Comparison of ENCODE assay signal across 9 mouse cellular contexts in the genomic region with DNA sequence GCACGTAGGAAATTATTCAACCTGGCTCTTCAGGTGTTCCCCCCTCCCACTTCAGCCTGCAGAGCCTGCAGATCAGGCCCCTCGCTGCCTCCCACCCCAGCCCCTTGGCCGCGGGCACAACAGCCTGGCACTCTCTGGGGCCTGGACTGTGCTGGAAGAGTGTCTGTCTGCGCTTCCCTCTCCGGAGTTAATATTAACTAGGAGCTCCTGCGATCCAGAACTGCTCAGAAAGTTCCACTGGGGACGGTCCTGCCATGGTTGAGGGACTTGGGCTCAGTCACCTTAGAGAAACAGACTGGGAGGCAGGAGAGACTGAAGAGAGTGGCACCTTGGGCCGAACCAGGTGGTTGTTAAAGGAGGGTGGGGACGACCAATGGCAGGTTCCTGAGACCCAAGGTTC. TPM values are rescaled to one million over a fixed set of nuclear protein-coding genes. Genes with fewer than 3 reads are reported as not detected.
A peak's percentile ranks its signal among the peaks of the same experiment; 100 is the strongest.
DNase-seq lines count a peak whose midpoint lies in the region; ATAC-seq and TF ChIP-seq lines count a peak whose summit lies in the region.
"Had no signal": no experiment of that assay in that cellular context is flagged by ENCODE, and none has a peak within 500 bp of the region (broad histone marks: within the 10 kb centered on the region; RNA-seq: fewer than 3 reads in every experiment).

No protein-coding gene starts in this region.

- TF ChIP-seq POLR2A in thymus, adult 2 months (IDR thresholded peaks at IDR 0.05; ENCODE audit: control insufficient read depth, extremely low read depth, insufficient read depth, low read length, poor library complexity) = no peak

- H3K27ac ChIP-seq in liver, embryonic 16.5 days (ENCODE audit: low read length) = no peak overlapping the region
- no peak overlapping the region for H3K27ac ChIP-seq in thymus, adult 2 months (ENCODE audit: control insufficient read depth, insufficient read depth, low read length)

- H3K4me3 ChIP-seq in liver, embryonic 16.5 days (ENCODE audit: low read depth, low read length) = peak overlapping the region; percentile 46; the same call in 1 of the 2 replicates
- H3K4me3 ChIP-seq in thymus, adult 2 months (ENCODE audit: control insufficient read depth, insufficient read depth, low read length) = no peak overlapping the region

- TF ChIP-seq CTCF in thymus, adult 2 months (IDR thresholded peaks at IDR 0.05; ENCODE audit: borderline replicate concordance, control insufficient read depth, extremely low read depth, insufficient read depth, low read length, poor library complexity) = no peak

- no peaks in the 10 kb centered on the region for H3K9me3 ChIP-seq in liver, embryonic 16.5 days (replicated peaks; ENCODE audit: control insufficient read depth, low read length)

- intact Hi-C loops in left cerebral cortex, postnatal 36 days (cut with DNase I) = no loop called here

- H3K9ac ChIP-seq in liver, embryonic 16.5 days (ENCODE audit: low read depth, low read length) = no peak overlapping the region

- no peaks in the 10 kb centered on the region for H3K36me3 ChIP-seq in liver, embryonic 16.5 days (ENCODE audit: control insufficient read depth, insufficient read depth)
- no peaks in the 10 kb centered on the region for H3K36me3 ChIP-seq in thymus, adult 2 months (ENCODE audit: control insufficient read depth, insufficient read depth, low read length)

- peak; percentile 28 for DNase-seq in urinary bladder, postnatal 14 days (ENCODE audit: low spot score)
- DNase-seq in urinary bladder, adult 18-20 months (ENCODE audit: low spot score in 2 of 2) = no peak
- peak; percentile 76 for DNase-seq in kidney, adult 18-20 months
- DNase-seq in cerebellum, adult 11-12 months = no peak
- no peak for DNase-seq in thymus, adult 2 months
- DNase-seq in left cerebral cortex, postnatal 36 days (ENCODE audit: low spot score in 2 of 2) = no peak
- DNase-seq: cerebellum, adult 9-10 months had no signal

- no peaks in the 10 kb centered on the region for H3K4me1 ChIP-seq in liver, embryonic 16.5 days (ENCODE audit: control insufficient read depth, low read depth, low read length)
- no peaks in the 10 kb centered on the region for H3K4me1 ChIP-seq in thymus, adult 2 months (replicated peaks; ENCODE audit: control insufficient read depth, insufficient read depth, low read length)

- ATAC-seq in liver, embryonic 16.5 days (ENCODE audit: low read depth) = no peak
- no peak for ATAC-seq in megakaryocyte-erythroid progenitor cell, adult 5-6 weeks (replicated peaks; ENCODE audit: low FRiP score, low TSS enrichment, poor library complexity, severe bottlenecking)

- peak overlapping the region; percentile 55 for H3K4me2 ChIP-seq in liver, embryonic 16.5 days (ENCODE audit: low read depth, low read length)

- WGBS in liver, embryonic 16.5 days (ENCODE audit: insufficient replicate concordance) = 3% methylated on average over 10 of the region's 10 CpGs
- 10% methylated on average over 10 of the region's 10 CpGs for WGBS in thymus, adult 2 months

- H3K27me3 ChIP-seq in liver, embryonic 16.5 days (ENCODE audit: control insufficient read depth, insufficient read depth, low read depth, low read length) = peaks cover 100% of the 10 kb centered on the region
- H3K27me3 ChIP-seq in thymus, adult 2 months (ENCODE audit: control insufficient read depth, insufficient read depth, low read length) = peaks cover 4% of the 10 kb centered on the region; the same call in 1 of the 2 replicates

RNA-seq across cellular contexts. Expression of a gene that starts 3.4 kb away (rescaled TPM):
- not detected in 2 replicates for polyA plus RNA-seq in liver, embryonic 16.5 days (2015; fragmentation: Nextera tagmentation; extraction: Ambion mirVana)
- total RNA-seq in megakaryocyte-erythroid progenitor cell, adult 5-6 weeks (2014; fragmentation: Nextera tagmentation) = not detected in 2 replicates
- not detected in 2 replicates for total RNA-seq in megakaryocyte-erythroid progenitor cell, adult 5-6 weeks (2017)
- polyA plus RNA-seq in thymus, adult 2 months (2012; rRNA removed) = 0.05 TPM in 1 of 2 replicates, not detected in the other
- total RNA-seq in left cerebral cortex, postnatal 36 days (2021) = 1 to 10 TPM; 2.7 to 3.5 TPM

Comparison
In these comparisons a context has a peak if more than half of its experiments do, and no peak if none do; other contexts are left out.
1. DNase-seq: peak in urinary bladder, postnatal 14 days (single experiment) and kidney, adult 18-20 months (single experiment); none in urinary bladder, adult 18-20 months (0 of 2), cerebellum, adult 11-12 months (single experiment), thymus, adult 2 months (single experiment) and left cerebral cortex, postnatal 36 days (0 of 2).